Mouse (Mus musculus) ES-CJ7 (cell line): ENCODE measurements around the gene Nucks1.

ENCODE experiments used
- DNase-seq: peaks from one replicate; pipeline ENCODE4 v3.0.0; 2011; ENCODE audit warnings: low read depth, low spot score

Gene Nucks1

GRCm38 (mm10) chr1:131965818-131966217 is 55.5 kb downstream of the Nucks1 start:
- DNase-seq, result no peak

GRCm38 (mm10) chr1:131967336-131967735 is 57.0 kb downstream of the Nucks1 start:
- no peak for DNase-seq

- DNase-seq, result no peak
These were observed 58.2 kb downstream of the Nucks1 start for GRCm38 (mm10) chr1:131968556-131968955.

- DNase-seq, result no peak
These were observed 58.6 kb downstream of the Nucks1 start for GRCm38 (mm10) chr1:131968983-131969382.

GRCm38 (mm10) chr1:131969825-131970224 is 59.5 kb downstream of the Nucks1 start:
- no peak for DNase-seq

GRCm38 (mm10) chr1:131970322-131970660 is 60.0 kb downstream of the Nucks1 start:
- no peak for DNase-seq

- DNase-seq, result peak; percentile 72
These were observed 60.6 kb downstream of the Nucks1 start for GRCm38 (mm10) chr1:131970661-131971520.

GRCm38 (mm10) chr1:131971771-131972497 is 61.6 kb downstream of the Nucks1 start:
- DNase-seq, result no peak

GRCm38 (mm10) chr1:131972498-131973334 is 62.4 kb downstream of the Nucks1 start:
- no peak for DNase-seq

- no peak for DNase-seq
These were observed 63.7 kb downstream of the Nucks1 start for GRCm38 (mm10) chr1:131973991-131974390.

- no peak for DNase-seq
These were observed 66.6 kb downstream of the Nucks1 start for GRCm38 (mm10) chr1:131976886-131977285.

GRCm38 (mm10) chr1:131980471-131980870 is 70.1 kb downstream of the Nucks1 start:
- no peak for DNase-seq

- peak; percentile 84 for DNase-seq
These were observed 71.2 kb downstream of the Nucks1 start for GRCm38 (mm10) chr1:131981378-131982013.

- DNase-seq, result peak; percentile 85
These were observed 72.6 kb downstream of the Nucks1 start for GRCm38 (mm10) chr1:131982907-131983306.

- DNase-seq, result no peak
These were observed 73.5 kb downstream of the Nucks1 start for GRCm38 (mm10) chr1:131983806-131984205.
